Mouse (Mus musculus): ENCODE data around the gene Elmod3. TPM values are rescaled to one million over a fixed set of nuclear protein-coding genes. Genes with fewer than 3 reads are reported as not detected.

Gene Elmod3
- polyA plus RNA-seq, 2 experiments, result 2.9 to 4.9 TPM

- Histone ChIP-seq H3K9me3 (ENCODE audit: control insufficient read depth, low read length) (no peaks in the 10 kb centered on the region), H3K36me3 (replicated peaks; ENCODE audit: control insufficient read depth, insufficient read depth, low read depth) (no peaks in the 10 kb centered on the region), H3K4me1 (replicated peaks; ENCODE audit: control insufficient read depth in 2 of 2, insufficient read depth in 2 of 2, low read length in 1 of 2) (no peaks in the 10 kb centered on the region), H3K27ac (no peak overlapping the region), H3K4me2 (ENCODE audit: low read depth) (no peak overlapping the region), H3K27me3 (ENCODE audit: control insufficient read depth, insufficient read depth, low read length) (no peaks in the 10 kb centered on the region), H3K9ac (replicated peaks) (no peak overlapping the region), H3K4me3 (ENCODE audit: insufficient read depth in 1 of 2, low read depth in 2 of 2, low read length in 2 of 2) (no peak overlapping the region)
- no peak for DNase-seq (ENCODE audit: low read depth in 3 of 3, low spot score in 3 of 3)
- WGBS (ENCODE audit: insufficient replicate concordance), result 69% methylated on average over 1 of the region's 1 CpGs
- TF ChIP-seq EP300 (IDR thresholded peaks at IDR 0.05; ENCODE audit: low read depth) (no peak), CTCF (IDR thresholded peaks at IDR 0.05; ENCODE audit: low read depth) (no peak)
- no peak for ATAC-seq (ENCODE audit: insufficient read depth)
Observed at GRCm38 (mm10) chr6:72518842-72519241, 79.4 kb downstream of the Elmod3 start.

Other genes starting within 250 kb of the Elmod3 start
- 39.0 and 58.3 TPM in 2 replicates for gene Tmem150a, start 243.0 kb downstream of the Elmod3 start, polyA plus RNA-seq (2012; rRNA removed)
- 43.6 and 48.0 TPM in 2 replicates for gene Tmem150a, start 243.0 kb downstream of the Elmod3 start, polyA plus RNA-seq (2014; fragmentation: Nextera tagmentation; extraction: Ambion mirVana)
- 40.3 and 42.8 TPM in 2 replicates for gene Rnf181, start 231.5 kb downstream of the Elmod3 start, polyA plus RNA-seq (2012; rRNA removed)
- 68.0 and 75.4 TPM in 2 replicates for gene Rnf181, start 231.5 kb downstream of the Elmod3 start, polyA plus RNA-seq (2014; fragmentation: Nextera tagmentation; extraction: Ambion mirVana)
- gene Vamp5, start 217.9 kb downstream of the Elmod3 start, polyA plus RNA-seq (2012; rRNA removed), result 72.5 and 80.0 TPM in 2 replicates
- 81.0 and 94.5 TPM in 2 replicates for gene Vamp5, start 217.9 kb downstream of the Elmod3 start, polyA plus RNA-seq (2014; fragmentation: Nextera tagmentation; extraction: Ambion mirVana)
- gene Vamp8, start 207.7 kb downstream of the Elmod3 start, polyA plus RNA-seq (2012; rRNA removed), result 129 and 188 TPM in 2 replicates
- 266 and 276 TPM in 2 replicates for gene Vamp8, start 207.7 kb downstream of the Elmod3 start, polyA plus RNA-seq (2014; fragmentation: Nextera tagmentation; extraction: Ambion mirVana)
- 10.9 and 11.3 TPM in 2 replicates for gene Ggcx, start 184.1 kb downstream of the Elmod3 start, polyA plus RNA-seq (2012; rRNA removed)
- gene Ggcx, start 184.1 kb downstream of the Elmod3 start, polyA plus RNA-seq (2014; fragmentation: Nextera tagmentation; extraction: Ambion mirVana), result 5.7 and 6.5 TPM in 2 replicates
- 59.9 and 99.9 TPM in 2 replicates for gene Mat2a, start 158.9 kb downstream of the Elmod3 start, polyA plus RNA-seq (2012; rRNA removed)
- 159 and 173 TPM in 2 replicates for gene Mat2a, start 158.9 kb downstream of the Elmod3 start, polyA plus RNA-seq (2014; fragmentation: Nextera tagmentation; extraction: Ambion mirVana)
- not detected in 2 replicates for gene Sh2d6, start 76.7 kb downstream of the Elmod3 start, polyA plus RNA-seq (2012; rRNA removed)
- not detected in 2 replicates for gene Sh2d6, start 76.7 kb downstream of the Elmod3 start, polyA plus RNA-seq (2014; fragmentation: Nextera tagmentation; extraction: Ambion mirVana)
- gene Capg, start 54.0 kb downstream of the Elmod3 start, polyA plus RNA-seq (2012; rRNA removed), result 6.6 and 6.7 TPM in 2 replicates
- gene Capg, start 54.0 kb downstream of the Elmod3 start, polyA plus RNA-seq (2014; fragmentation: Nextera tagmentation; extraction: Ambion mirVana), result 11.9 and 14.8 TPM in 2 replicates
- 5.1 and 5.3 TPM in 2 replicates for gene Retsat, start 62 bp upstream of the Elmod3 start, polyA plus RNA-seq (2012; rRNA removed)
- gene Retsat, start 62 bp upstream of the Elmod3 start, polyA plus RNA-seq (2014; fragmentation: Nextera tagmentation; extraction: Ambion mirVana), result 11.1 and 13.6 TPM in 2 replicates
- 6.8 and 7.8 TPM in 2 replicates for gene Tgoln1, start 18.6 kb upstream of the Elmod3 start, polyA plus RNA-seq (2012; rRNA removed)
- 13.4 and 14.9 TPM in 2 replicates for gene Tgoln1, start 18.6 kb upstream of the Elmod3 start, polyA plus RNA-seq (2014; fragmentation: Nextera tagmentation; extraction: Ambion mirVana)
- gene Tcf7l1, start 190.8 kb upstream of the Elmod3 start, polyA plus RNA-seq (2012; rRNA removed), result 3.0 and 3.1 TPM in 2 replicates
- gene Tcf7l1, start 190.8 kb upstream of the Elmod3 start, polyA plus RNA-seq (2014; fragmentation: Nextera tagmentation; extraction: Ambion mirVana), result 3.1 and 3.6 TPM in 2 replicates

All from liver, embryonic 14.5 days (tissue).